Mouse (Mus musculus) lung, postnatal 0 days (tissue): ENCODE measurements around the gene Gnaq.

Source experiments
- CTCF ChIP-seq: IDR thresholded peaks from 2 replicates; pipeline ENCODE4 v1.5.1; 2016; ENCODE audit warnings: antibody characterized with exemption, mild to moderate bottlenecking
- EP300 ChIP-seq: IDR thresholded peaks from 2 replicates; pipeline ENCODE4 v1.6.1; 2016; ENCODE audit warnings: antibody characterized with exemption, mild to moderate bottlenecking, control low read depth

DNA sequence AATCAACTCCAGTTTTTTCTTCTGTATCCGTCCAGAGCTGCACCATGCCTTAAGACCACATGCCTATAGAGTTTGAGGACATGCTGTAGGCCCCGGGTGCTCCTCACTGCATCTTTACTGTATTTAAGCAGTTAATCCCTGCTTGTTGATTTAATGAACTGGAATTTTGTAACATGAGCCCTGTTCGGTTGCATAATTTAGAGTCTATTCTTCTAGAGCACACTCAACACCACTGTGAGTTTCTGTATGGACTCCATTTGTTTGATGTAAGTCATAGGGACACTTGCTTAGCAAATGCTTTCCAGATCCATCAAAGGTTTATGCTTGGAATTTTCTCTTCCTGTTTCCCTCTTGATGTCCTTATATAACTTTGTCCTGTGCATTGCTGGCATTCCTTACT lies 2.2 kb upstream of the Gnaq start:
- no peak for TF ChIP-seq CTCF
- peak; percentile 82 for TF ChIP-seq EP300
